Mouse (Mus musculus) embryo, embryonic 9.5 days (tissue): ENCODE measurements around the gene Sult1d1.
"Not testable (repeated sequence)": the region's sequence is repeated elsewhere in the genome, so short reads cannot be mapped to it uniquely, and the experiment has no call there.

ENCODE experiments used
- DNase-seq: peaks from one replicate; pipeline ENCODE4 v3.0.0-alpha.2; 2017; ENCODE audit errors: extremely low spot score

Sult1d1 gene

DNA sequence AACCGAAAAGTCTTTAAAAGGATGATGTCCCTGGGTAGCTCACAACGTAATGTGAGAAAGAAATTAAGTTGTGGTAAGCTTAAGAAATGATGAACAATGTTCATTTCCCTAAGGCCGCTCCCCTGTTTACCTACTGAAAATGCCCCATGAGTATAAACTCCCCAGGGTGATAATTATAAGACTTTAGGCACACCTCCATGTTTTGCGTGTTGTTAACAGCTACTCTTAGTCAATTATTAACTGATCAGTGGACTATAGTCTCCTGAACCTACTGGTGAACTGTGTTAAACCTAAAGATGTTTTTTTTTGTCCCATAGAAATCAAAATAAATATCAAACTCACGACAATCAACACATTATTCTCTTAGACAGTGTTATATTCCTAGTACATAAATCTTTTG is at the start of gene Sult1d1:
Gene Sult1d1 (minus strand): TSS at position 183 of the 400 bp plus-strand sequence.
- DNase-seq = no peak

DNA sequence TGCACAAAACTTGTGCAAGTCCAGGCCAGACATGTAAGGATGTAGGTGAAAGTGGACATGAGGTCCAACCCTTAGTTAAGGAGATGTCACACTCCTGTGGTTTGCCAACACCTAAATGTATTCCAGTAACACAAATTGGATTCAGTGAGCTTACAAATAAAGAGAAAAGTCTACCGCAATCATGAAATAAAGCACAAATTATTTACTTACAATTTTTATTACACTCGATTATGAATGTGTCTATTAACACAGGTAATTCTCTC is 46.2 kb upstream of the Sult1d1 start:
- no peak for DNase-seq

- DNase-seq = no peak
These were observed 45.7 kb upstream of the Sult1d1 start for GRCm38 (mm10) chr5:87614364-87615127.

- DNase-seq = no peak
These were observed 32.2 kb upstream of the Sult1d1 start for GRCm38 (mm10) chr5:87601018-87601417.

- DNase-seq = no peak
These were observed 29.1 kb upstream of the Sult1d1 start for GRCm38 (mm10) chr5:87597891-87598290.

- no peak for DNase-seq
These were observed 22.7 kb upstream of the Sult1d1 start, which contains the start of gene Sult1e1 for GRCm38 (mm10) chr5:87591494-87591893. TSS of gene Sult1e1 (minus strand) at chr5:87591594.

GRCm38 (mm10) chr5:87589916-87590315 is 21.1 kb upstream of the Sult1d1 start:
- no peak for DNase-seq

GRCm38 (mm10) chr5:87580389-87580788 is 11.6 kb upstream of the Sult1d1 start:
- no peak for DNase-seq

DNA sequence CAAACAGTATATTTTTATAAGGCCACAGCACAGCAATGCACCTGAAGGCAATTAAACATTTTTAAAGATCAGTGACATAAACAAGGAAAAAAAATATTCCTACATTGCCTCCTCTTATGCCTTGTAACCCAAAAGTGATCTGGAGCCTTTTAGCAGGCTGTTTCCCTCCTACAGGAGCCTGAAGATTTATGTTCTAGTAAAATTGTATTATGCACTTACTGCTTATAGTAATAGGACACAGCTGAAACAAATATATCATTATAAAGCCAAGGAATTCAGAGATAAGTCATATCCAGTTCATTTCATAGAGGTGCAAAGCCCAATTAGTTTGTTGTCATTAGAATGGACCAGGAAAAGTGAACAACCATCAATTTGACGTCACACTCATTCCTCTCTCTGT is 5.3 kb upstream of the Sult1d1 start:
- DNase-seq = no peak

- DNase-seq = no peak
These were observed 4.7 kb upstream of the Sult1d1 start for GRCm38 (mm10) chr5:87573490-87573889.

DNA sequence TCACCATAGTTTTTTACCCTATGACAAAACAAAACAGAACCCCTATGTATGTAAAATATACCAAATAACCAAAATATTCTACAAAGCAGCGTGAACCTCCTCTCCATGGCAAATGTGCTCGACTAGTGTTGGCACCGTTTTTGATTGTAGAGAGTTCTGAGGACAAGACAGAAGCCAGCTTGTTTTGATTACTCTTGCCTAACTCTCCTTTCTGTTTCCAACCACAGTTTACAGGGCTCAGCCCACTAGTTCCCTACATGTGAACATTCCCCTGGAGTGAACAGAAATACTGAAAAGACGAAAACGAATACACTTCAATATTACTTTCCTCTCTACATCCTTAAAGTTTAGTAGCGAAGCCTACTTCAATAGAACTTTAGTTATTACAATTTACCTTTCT is 4.0 kb upstream of the Sult1d1 start:
- DNase-seq = no peak

DNA sequence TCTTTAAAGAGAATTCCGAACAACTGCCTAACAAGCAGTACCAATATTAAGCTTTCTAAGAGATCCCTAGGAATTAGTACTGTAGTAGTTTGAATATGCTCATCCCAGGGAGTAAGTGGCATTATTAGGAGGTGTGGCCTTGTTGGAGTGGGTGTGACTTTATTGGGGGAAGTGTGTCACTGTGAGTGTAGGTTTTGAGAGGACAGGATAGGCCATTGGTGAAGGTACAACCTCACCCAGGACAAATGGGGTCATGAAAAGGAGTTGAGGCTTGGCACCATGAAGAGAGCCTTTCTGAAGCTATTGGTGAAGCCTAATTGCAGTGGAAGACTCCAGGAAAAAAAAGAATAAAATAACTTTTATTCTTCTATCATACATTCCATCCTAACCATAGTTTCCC is 1.5 kb downstream of the Sult1d1 start:
- DNase-seq = no peak

- no peak for DNase-seq
These were observed 5.9 kb downstream of the Sult1d1 start for GRCm38 (mm10) chr5:87562966-87563365.

DNA sequence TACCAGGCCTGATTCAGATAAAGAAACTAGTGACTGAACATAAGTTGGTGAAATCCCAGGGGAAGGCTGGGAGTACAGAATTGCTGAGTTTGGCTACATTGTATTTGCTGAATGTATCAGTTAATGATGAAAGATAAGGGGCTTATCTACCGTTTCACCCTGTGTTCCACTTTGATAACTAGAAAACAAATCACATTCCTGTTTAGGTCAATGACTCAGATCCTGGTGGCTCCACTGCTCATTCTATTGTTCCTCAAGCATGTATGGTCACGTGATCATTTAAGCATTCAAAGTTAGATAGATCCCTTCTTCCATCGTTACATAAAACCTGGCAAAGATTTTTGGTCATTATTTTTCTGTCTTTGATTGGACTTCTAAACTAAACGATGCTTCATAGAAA is 6.3 kb downstream of the Sult1d1 start:
- DNase-seq = no peak

GRCm38 (mm10) chr5:87560145-87560544 is 8.7 kb downstream of the Sult1d1 start:
- no peak for DNase-seq

DNA sequence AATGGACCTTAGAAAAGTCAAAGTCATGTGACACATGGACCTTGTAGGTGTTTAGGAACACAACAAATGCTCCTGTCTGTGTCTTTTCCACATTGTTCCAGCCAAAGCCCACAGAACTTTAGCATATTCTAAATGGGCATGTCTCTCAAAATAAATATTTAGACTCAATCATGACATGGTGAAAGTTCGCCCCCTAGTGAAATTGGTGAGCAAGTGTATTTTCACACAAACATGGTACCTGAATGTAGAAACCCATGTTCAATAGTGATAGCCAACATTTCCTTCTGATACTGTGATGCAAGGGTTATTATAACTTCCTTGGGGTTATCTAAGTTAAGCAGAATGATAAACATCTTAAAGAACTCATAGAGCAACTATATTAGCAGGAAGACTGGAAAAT is 17.9 kb downstream of the Sult1d1 start:
- DNase-seq = no peak

DNA sequence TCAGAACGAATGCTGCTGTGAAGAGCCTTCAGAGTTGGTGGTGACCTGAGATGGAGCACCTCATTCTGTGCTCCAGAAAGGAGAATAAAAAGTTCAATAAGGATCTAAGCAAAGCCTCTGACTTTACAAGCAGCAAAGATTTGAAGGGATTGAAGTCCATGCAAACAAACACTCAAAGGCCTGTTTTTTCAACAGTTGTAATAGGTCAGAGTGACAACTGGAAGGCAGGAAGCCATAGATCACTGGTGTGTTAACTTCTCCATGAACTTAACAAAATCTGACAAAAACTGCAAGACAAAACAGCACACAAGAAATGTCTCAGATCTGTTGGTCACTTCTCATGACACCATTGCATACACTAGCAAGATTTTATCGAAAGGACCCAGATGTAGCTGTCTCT is 30.7 kb downstream of the Sult1d1 start, which contains the start of gene Sult1b1:
Gene Sult1b1 (minus strand): TSS at position 85 of the 400 bp plus-strand sequence.
- DNase-seq = no peak

DNA sequence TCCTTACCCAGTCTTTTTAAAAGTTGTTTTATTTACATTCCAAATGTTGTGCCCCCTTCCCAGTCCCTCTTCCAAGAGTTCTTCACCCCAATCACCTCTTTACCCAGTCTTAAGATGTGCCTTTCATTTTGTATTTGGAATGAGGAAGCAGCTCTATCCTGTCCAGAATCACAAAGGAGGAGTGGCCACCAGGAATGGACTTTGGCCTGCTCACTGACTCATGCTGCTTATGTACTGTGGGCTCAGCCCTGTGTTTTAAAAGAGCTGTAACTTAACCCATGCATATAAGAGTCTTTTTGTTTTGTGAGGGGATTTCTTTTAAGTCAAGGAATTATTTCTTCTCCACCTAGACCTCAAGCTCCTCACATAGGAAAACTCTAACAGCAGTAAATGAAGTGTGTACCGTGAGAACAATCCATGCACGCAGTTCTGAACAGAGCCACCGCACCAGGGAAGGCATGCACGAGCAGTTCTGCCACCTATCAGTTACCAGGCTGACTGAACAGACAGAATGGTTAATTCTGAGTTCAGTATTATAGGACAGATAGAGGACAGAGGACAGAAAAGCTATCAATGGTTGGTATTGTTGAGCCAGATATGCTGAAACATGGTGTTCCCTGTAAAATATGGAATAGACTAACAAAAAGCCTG is 32.7 kb downstream of the Sult1d1 start:
- no peak for DNase-seq

DNA sequence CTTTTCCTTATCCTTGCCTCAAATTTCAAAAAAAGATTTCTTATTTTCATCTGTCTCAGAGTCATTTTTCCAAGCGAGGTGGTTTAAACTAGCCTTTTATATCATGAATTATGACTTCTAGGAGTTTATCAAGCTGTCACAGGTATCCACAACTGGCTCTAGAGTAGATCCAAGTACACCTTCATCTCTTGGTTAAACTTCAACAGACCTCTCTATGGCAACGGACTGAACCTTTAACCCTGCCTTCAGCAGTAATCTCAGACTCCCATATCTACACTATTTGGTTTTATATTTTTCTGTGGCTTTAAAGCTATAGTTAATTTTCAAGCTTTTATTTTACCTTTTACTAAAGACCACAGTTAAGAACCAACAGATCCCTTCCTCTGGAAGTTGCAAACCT is 36.5 kb downstream of the Sult1d1 start:
- no peak for DNase-seq

GRCm38 (mm10) chr5:87523561-87523960 is 45.3 kb downstream of the Sult1d1 start:
- not testable (repeated sequence) for DNase-seq

DNA sequence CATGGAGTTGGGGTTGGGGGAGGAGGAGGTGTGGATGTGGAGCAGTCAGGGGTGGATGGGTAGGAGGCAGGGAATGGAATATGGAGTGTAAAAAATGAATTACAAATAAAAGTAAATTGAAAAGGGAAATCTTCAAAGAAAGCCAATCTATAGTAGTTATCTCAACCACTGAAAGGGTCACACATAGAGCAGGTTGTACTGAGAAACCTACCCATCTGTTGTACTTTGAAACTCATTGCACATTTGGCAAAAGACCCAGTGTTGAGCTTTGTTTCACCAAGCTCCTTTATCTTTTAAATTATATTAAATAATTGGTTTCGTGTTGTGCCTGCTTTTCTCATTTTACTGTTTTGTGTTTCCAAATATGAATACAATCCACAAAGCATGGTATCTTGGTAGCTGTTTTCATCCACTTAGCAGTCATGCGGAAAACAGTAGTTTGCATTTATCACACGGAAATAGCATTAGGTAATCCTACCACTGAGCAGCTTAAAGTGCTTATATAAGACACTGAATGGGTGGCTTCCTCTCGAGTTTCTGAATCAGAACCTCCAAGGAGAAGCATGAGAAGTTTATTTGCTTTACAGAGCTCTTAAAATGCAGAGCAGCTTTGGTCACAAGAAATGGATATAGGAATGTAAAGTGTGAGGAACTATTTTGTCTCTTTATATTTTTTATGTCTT is 62.9 kb downstream of the Sult1d1 start:
- DNase-seq = no peak
